10 mouse cellular contexts compared by ENCODE assay signal in genomic region chr10:110744120-110744519, GRCm38 (mm10). TPM values are rescaled to one million over a fixed set of nuclear protein-coding genes. Genes with fewer than 3 reads are reported as not detected.
DNase-seq lines count a peak whose midpoint lies in the region; ATAC-seq lines count a peak whose summit lies in the region.
"Had no signal": no experiment of that assay in that cellular context is flagged by ENCODE, and none has a peak within 500 bp of the region (broad histone marks: within the 10 kb centered on the region; RNA-seq: fewer than 3 reads in every experiment).

No protein-coding gene starts in this region.

- 0 out of 2 replicates have a peak, but pooled peaks cover 5% of the 10 kb centered on the region for H3K36me3 ChIP-seq in hindbrain, embryonic 12.5 days
- H3K36me3 ChIP-seq in hindbrain, embryonic 13.5 days: 0 out of 2 replicates have a peak, but pooled peaks cover 6% of the 10 kb centered on the region
- H3K36me3 ChIP-seq in forebrain, embryonic 15.5 days: no peaks in the 10 kb centered on the region
- no peaks in the 10 kb centered on the region for H3K36me3 ChIP-seq in midbrain, embryonic 13.5 days

- WGBS in hindbrain, embryonic 12.5 days: 74% methylated on average over 12 of the region's 12 CpGs
- WGBS in hindbrain, embryonic 13.5 days: 71% methylated on average over 12 of the region's 12 CpGs
- WGBS in forebrain, embryonic 15.5 days: 59% methylated on average over 12 of the region's 12 CpGs
- WGBS in midbrain, embryonic 13.5 days: 67% methylated on average over 12 of the region's 12 CpGs

- no peak for ATAC-seq in hindbrain, embryonic 12.5 days (ENCODE audit: low FRiP score)
- ATAC-seq in hindbrain, embryonic 13.5 days (ENCODE audit: low FRiP score): no peak
- ATAC-seq in forebrain, embryonic 15.5 days (replicated peaks): no peak
- ATAC-seq in midbrain, embryonic 13.5 days: no peak

- no peak overlapping the region for H3K4me3 ChIP-seq in hindbrain, embryonic 12.5 days
- H3K4me3 ChIP-seq in hindbrain, embryonic 13.5 days: no peak overlapping the region
- H3K4me3 ChIP-seq in forebrain, embryonic 15.5 days: peak overlapping the region; percentile 79; the same call in 1 of the 2 replicates
- no peak overlapping the region for H3K4me3 ChIP-seq in midbrain, embryonic 13.5 days (replicated peaks)

- H3K9ac ChIP-seq in hindbrain, embryonic 12.5 days: no peak overlapping the region
- no peak overlapping the region for H3K9ac ChIP-seq in hindbrain, embryonic 13.5 days
- H3K9ac ChIP-seq in forebrain, embryonic 15.5 days (replicated peaks): no peak overlapping the region
- no peak overlapping the region for H3K9ac ChIP-seq in midbrain, embryonic 13.5 days (replicated peaks)

- no peaks in the 10 kb centered on the region for H3K9me3 ChIP-seq in hindbrain, embryonic 12.5 days (replicated peaks)
- H3K9me3 ChIP-seq in hindbrain, embryonic 13.5 days: no peaks in the 10 kb centered on the region
- H3K9me3 ChIP-seq in forebrain, embryonic 15.5 days: no peaks in the 10 kb centered on the region
- no peaks in the 10 kb centered on the region for H3K9me3 ChIP-seq in midbrain, embryonic 13.5 days
- H3K9me3 ChIP-seq: megakaryocyte, embryonic 14.5 days had no signal

- DNase-seq in Muller cell, postnatal 12 days (ENCODE audit: inconsistent ontology term): peak; percentile 17
- no peak for DNase-seq in layer of hippocampus, adult 9-11 months
- no peak for DNase-seq in cerebellum, postnatal 10 days
- no peak for DNase-seq in embryo, embryonic 9.5 days (ENCODE audit: extremely low spot score)
- DNase-seq: adrenal gland, postnatal 36 days had no signal

- no peaks in the 10 kb centered on the region for H3K27me3 ChIP-seq in hindbrain, embryonic 12.5 days
- H3K27me3 ChIP-seq in hindbrain, embryonic 13.5 days: no peaks in the 10 kb centered on the region
- no peaks in the 10 kb centered on the region for H3K27me3 ChIP-seq in forebrain, embryonic 15.5 days
- no peaks in the 10 kb centered on the region for H3K27me3 ChIP-seq in midbrain, embryonic 13.5 days

- H3K4me2 ChIP-seq in hindbrain, embryonic 12.5 days (replicated peaks): peak overlapping the region; percentile 93
- no peak overlapping the region for H3K4me2 ChIP-seq in hindbrain, embryonic 13.5 days
- H3K4me2 ChIP-seq in forebrain, embryonic 15.5 days (replicated peaks): peak overlapping the region; percentile 92
- H3K4me2 ChIP-seq in midbrain, embryonic 13.5 days (replicated peaks): peak overlapping the region; percentile 97; the same call in 1 of the 2 replicates

- no peak overlapping the region for H3K27ac ChIP-seq in hindbrain, embryonic 12.5 days
- no peak overlapping the region for H3K27ac ChIP-seq in hindbrain, embryonic 13.5 days
- H3K27ac ChIP-seq in forebrain, embryonic 15.5 days (replicated peaks): no peak overlapping the region
- H3K27ac ChIP-seq in midbrain, embryonic 13.5 days: no peak overlapping the region

- peaks cover 13% of the 10 kb centered on the region for H3K4me1 ChIP-seq in hindbrain, embryonic 12.5 days
- peaks cover 15% of the 10 kb centered on the region for H3K4me1 ChIP-seq in hindbrain, embryonic 13.5 days (replicated peaks)
- peaks cover 26% of the 10 kb centered on the region for H3K4me1 ChIP-seq in forebrain, embryonic 15.5 days
- H3K4me1 ChIP-seq in midbrain, embryonic 13.5 days (replicated peaks): peaks cover 18% of the 10 kb centered on the region

RNA-seq across cellular contexts. Expression of gene E2f7, which starts 1.1 kb away (rescaled TPM):
- 22.5 and 26.5 TPM in 2 replicates for polyA plus RNA-seq in hindbrain, embryonic 12.5 days (2016; fragmentation: Nextera tagmentation; extraction: Ambion mirVana)
- polyA plus RNA-seq in hindbrain, embryonic 13.5 days (2015; fragmentation: Nextera tagmentation; extraction: Ambion mirVana): 8.4 and 8.9 TPM in 2 replicates
- polyA plus RNA-seq in forebrain, embryonic 15.5 days (2015; fragmentation: Nextera tagmentation; extraction: Ambion mirVana): 13.6 and 14.1 TPM in 2 replicates
- polyA plus RNA-seq in midbrain, embryonic 13.5 days (2015; fragmentation: Nextera tagmentation; extraction: Ambion mirVana): 14.0 and 14.8 TPM in 2 replicates
